Mouse (Mus musculus): ENCODE data around the gene 2300002M23Rik.

Gene 2300002M23Rik

DNA sequence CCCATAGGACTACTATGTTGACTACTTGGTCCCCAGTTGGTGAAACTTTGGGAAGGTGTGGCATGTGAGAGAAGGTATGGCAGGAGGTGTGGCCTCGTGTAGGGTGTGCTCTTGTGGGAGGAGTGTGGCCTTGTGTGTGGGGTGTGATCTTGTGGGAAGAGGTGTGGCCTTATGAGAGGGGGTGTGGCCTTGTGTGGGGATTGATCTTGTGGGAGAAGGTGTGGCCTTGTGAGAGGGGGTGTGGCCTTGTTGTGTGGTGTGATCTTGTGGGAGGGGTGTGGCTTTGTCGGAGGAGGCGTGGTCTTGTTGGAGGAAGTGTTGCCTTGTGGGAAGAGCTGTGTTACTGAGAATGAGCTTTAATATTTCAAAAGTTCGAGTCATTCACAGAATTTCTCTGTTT is 49.9 kb downstream of the 2300002M23Rik start:
- DNase-seq (ENCODE audit: low spot score), result no peak
